Mouse (Mus musculus) megakaryocyte, embryonic 14.5 days (primary cell): ENCODE results near the gene Ndufv1.

Experiments
- FLI1 ChIP-seq: IDR thresholded peaks from 2 replicates; pipeline ENCODE4 v1.6.1; 2012; ENCODE audit warnings: low read length, inconsistent platforms, mixed read lengths
- GATA1 ChIP-seq: IDR thresholded peaks from 3 replicates; pipeline ENCODE4 v1.6.1; 2012; ENCODE audit warnings: mixed read lengths, low read length, inconsistent platforms, borderline replicate concordance

DNA sequence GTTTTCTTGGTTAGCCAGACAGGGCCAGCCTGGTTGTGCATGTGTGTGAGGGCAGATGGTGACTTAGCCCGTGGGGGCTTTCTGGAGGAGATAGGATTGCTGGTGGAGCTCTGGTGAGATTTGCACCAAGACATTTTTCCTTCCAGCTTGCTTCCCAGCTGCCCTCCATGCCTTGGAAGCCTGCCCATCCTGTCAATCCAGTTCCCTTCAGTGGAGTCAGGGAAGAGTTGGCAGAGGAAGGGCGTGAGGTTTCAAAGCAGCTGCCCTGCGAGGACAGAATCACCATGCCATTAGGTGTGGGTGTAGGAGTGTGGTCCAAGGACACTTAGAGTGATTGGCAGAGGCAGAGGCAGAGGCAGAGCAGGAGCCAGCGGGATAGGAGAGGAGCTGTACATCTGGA is 54.1 kb downstream of the Ndufv1 start, which contains the start of gene Aldh3b3:
- TF ChIP-seq GATA1, result no peak
- no peak for TF ChIP-seq FLI1
